Mouse (Mus musculus) gastrocnemius, postnatal 14 days (tissue): ENCODE data around the gene Zmym6. TPM values are rescaled to one million over a fixed set of nuclear protein-coding genes. Genes with fewer than 3 reads are reported as not detected.
"Not testable (repeated sequence)": the region's sequence is repeated elsewhere in the genome, so short reads cannot be mapped to it uniquely, and the experiment has no call there.

Experiments
- DNase-seq: peaks from one replicate; pipeline ENCODE4 v3.0.0; 2021; ENCODE audit warnings: mixed read lengths
- intact Hi-C: fragments of 180-260 bp; cut with DNase I; formaldehyde crosslinking; loops from one replicate; pipeline ENCODE4 v1.15.1; 2025; ENCODE audit warnings: low total_unique reads
- long read RNA-seq, 2 experiments: library from polyadenylated mRNA; stranded (forward); transcript quantifications; one replicate each; pipeline ENCODE4 v2.0.0; 2021
- total RNA-seq, 2 experiments: library from RNA; stranded (reverse); gene quantifications; 2 replicates each; pipeline ENCODE4 v1.2.3; 2021

Zmym6 gene
- total RNA-seq = 1 to 10 TPM; 3.5 to 3.9 TPM
- long read RNA-seq, experiment 1, partial matches to known transcripts = 0 of 1 reads
- long read RNA-seq, experiment 1, other reads (novel, unspliced or antisense) = 1 of 1 reads
- long read RNA-seq, experiment 2, partial matches to known transcripts = 1 of 3 reads
- long read RNA-seq, experiment 2, other reads (novel, unspliced or antisense) = 2 of 3 reads

- peak; percentile 95 for DNase-seq
- intact Hi-C loops = no loop called here
Observed at GRCm38 (mm10) chr4:127076875-127077548, at the start of gene Zmym6. Gene Zmym6, plus strand, starts transcription at chr4:127077383.

- intact Hi-C loops = no loop called here
- no peak for DNase-seq
Observed at GRCm38 (mm10) chr4:127037158-127037557, 40.0 kb upstream of the Zmym6 start.

- DNase-seq = no peak
- intact Hi-C loops = no loop called here
Observed at GRCm38 (mm10) chr4:127037908-127038827, 39.0 kb upstream of the Zmym6 start.

- intact Hi-C loops = no loop called here
- DNase-seq = no peak
Observed at GRCm38 (mm10) chr4:127038828-127039349, 38.3 kb upstream of the Zmym6 start.

- intact Hi-C loops = no loop called here
- no peak for DNase-seq
Observed at GRCm38 (mm10) chr4:127039871-127040483, 37.2 kb upstream of the Zmym6 start.

GRCm38 (mm10) chr4:127043540-127043939 is 33.6 kb upstream of the Zmym6 start:
- intact Hi-C loops = no loop called here
- DNase-seq = no peak

- no peak for DNase-seq
- intact Hi-C loops = no loop called here
Observed at GRCm38 (mm10) chr4:127051121-127051520, 26.1 kb upstream of the Zmym6 start.

GRCm38 (mm10) chr4:127053071-127053470 is 24.1 kb upstream of the Zmym6 start:
- no peak for DNase-seq

GRCm38 (mm10) chr4:127054522-127055198 is 22.5 kb upstream of the Zmym6 start:
- no peak for DNase-seq
- intact Hi-C loops = no loop called here

More at GRCm38 (mm10) chr4:127053071-127053470, 24.1 kb upstream of the Zmym6 start:
- intact Hi-C loops = no loop called here

- intact Hi-C loops = no loop called here
- peak; percentile 93 for DNase-seq
Observed at GRCm38 (mm10) chr4:127060585-127061290, 16.4 kb upstream of the Zmym6 start, which contains the start of gene Zmym1. Gene Zmym1, minus strand, starts transcription at chr4:127061152.

GRCm38 (mm10) chr4:127064051-127064450 is 13.1 kb upstream of the Zmym6 start:
- intact Hi-C loops = no loop called here

GRCm38 (mm10) chr4:127074915-127075314 is 2.3 kb upstream of the Zmym6 start:
- intact Hi-C loops = no loop called here
- no peak for DNase-seq

More at GRCm38 (mm10) chr4:127064051-127064450, 13.1 kb upstream of the Zmym6 start:
- no peak for DNase-seq

- intact Hi-C loops = no loop called here
- no peak for DNase-seq
Observed at GRCm38 (mm10) chr4:127080806-127081205, 3.6 kb downstream of the Zmym6 start.

GRCm38 (mm10) chr4:127083131-127083530 is 5.9 kb downstream of the Zmym6 start:
- intact Hi-C loops = no loop called here
- DNase-seq = no peak

GRCm38 (mm10) chr4:127085761-127086160 is 8.6 kb downstream of the Zmym6 start:
- intact Hi-C loops = no loop called here
- no peak for DNase-seq

- DNase-seq = no peak
- intact Hi-C loops = no loop called here
Observed at GRCm38 (mm10) chr4:127091188-127091587, 14.0 kb downstream of the Zmym6 start.

- intact Hi-C loops = no loop called here
- no peak for DNase-seq
Observed at GRCm38 (mm10) chr4:127095090-127095489, 17.9 kb downstream of the Zmym6 start.

- intact Hi-C loops = not testable (repeated sequence)
Observed at GRCm38 (mm10) chr4:127099552-127099951, 22.4 kb downstream of the Zmym6 start.

More at GRCm38 (mm10) chr4:127099552-127099951, 22.4 kb downstream of the Zmym6 start:
- not testable (repeated sequence) for DNase-seq
